Mouse (Mus musculus) neural tube, embryonic 15.5 days (tissue): ENCODE results near the gene Dpy19l3. TPM values are rescaled to one million over a fixed set of nuclear protein-coding genes. Genes with fewer than 3 reads are reported as not detected.

Experiments
- ATAC-seq: fragments of 200-750 bp; cut with Nextera tagmentation; 2 replicates; pipeline ENCODE4 v1.8.0; 2017; ENCODE audit warnings: mild to moderate bottlenecking, moderate TSS enrichment, moderate library complexity; ENCODE audit not compliant: low FRiP score
- H3K27ac ChIP-seq: fragments of 300-500 bp; sonication (generic); replicated peaks from 2 replicates; pipeline ENCODE4 v1.5.1; 2015; ENCODE audit warnings: mild to moderate bottlenecking, inconsistent platforms
- H3K27me3 ChIP-seq: fragments of 300-500 bp; sonication (generic); replicated peaks from 2 replicates; pipeline ENCODE4 v1.6.1; 2015; ENCODE audit warnings: inconsistent platforms
- H3K36me3 ChIP-seq: fragments of 300-500 bp; sonication (generic); 2 replicates; pipeline ENCODE4 v1.6.1; 2015; ENCODE audit warnings: inconsistent platforms
- H3K4me1 ChIP-seq: fragments of 300-500 bp; sonication (generic); 2 replicates; pipeline ENCODE4 v1.6.1; 2015; ENCODE audit warnings: inconsistent platforms
- H3K4me2 ChIP-seq: fragments of 300-500 bp; sonication (generic); 2 replicates; pipeline ENCODE4 v1.6.1; 2015; ENCODE audit warnings: inconsistent platforms, mild to moderate bottlenecking, moderate library complexity
- H3K4me3 ChIP-seq: fragments of 300-500 bp; sonication (generic); replicated peaks from 2 replicates; pipeline ENCODE4 v1.5.1; 2015; ENCODE audit warnings: mild to moderate bottlenecking, inconsistent platforms
- H3K9ac ChIP-seq: fragments of 300-500 bp; sonication (generic); replicated peaks from 2 replicates; pipeline ENCODE4 v1.6.1; 2015; ENCODE audit warnings: mild to moderate bottlenecking, inconsistent platforms
- H3K9me3 ChIP-seq: fragments of 300-500 bp; sonication (generic); replicated peaks from 2 replicates; pipeline ENCODE4 v1.6.1; 2016; ENCODE audit warnings: inconsistent platforms
- WGBS: fragments of 180-500 bp; shearing (Covaris S2); methylation state at CpG from one replicate; pipeline ENCODE4 v1.1.7; 2015; ENCODE audit warnings: mixed read lengths; 5-methylcytosine and 5-hydroxymethylcytosine counted together
- polyA plus RNA-seq: library from polyadenylated mRNA; unstranded; fragments of >200 nt; fragmentation: Nextera tagmentation; extraction: Ambion mirVana; gene quantifications from 2 replicates; pipeline ENCODE4 v1.2.1, GENCODE M21; 2015

Dpy19l3 gene
- polyA plus RNA-seq, 1 experiment from 2014 or later: 42.1 TPM

GRCm38 (mm10) chr7:35723035-35723434, 31.2 kb downstream of the Dpy19l3 start:
- 32% methylated on average over 2 of the region's 2 CpGs for WGBS
- peaks cover 53% of the 10 kb centered on the region for H3K36me3 ChIP-seq

DNA sequence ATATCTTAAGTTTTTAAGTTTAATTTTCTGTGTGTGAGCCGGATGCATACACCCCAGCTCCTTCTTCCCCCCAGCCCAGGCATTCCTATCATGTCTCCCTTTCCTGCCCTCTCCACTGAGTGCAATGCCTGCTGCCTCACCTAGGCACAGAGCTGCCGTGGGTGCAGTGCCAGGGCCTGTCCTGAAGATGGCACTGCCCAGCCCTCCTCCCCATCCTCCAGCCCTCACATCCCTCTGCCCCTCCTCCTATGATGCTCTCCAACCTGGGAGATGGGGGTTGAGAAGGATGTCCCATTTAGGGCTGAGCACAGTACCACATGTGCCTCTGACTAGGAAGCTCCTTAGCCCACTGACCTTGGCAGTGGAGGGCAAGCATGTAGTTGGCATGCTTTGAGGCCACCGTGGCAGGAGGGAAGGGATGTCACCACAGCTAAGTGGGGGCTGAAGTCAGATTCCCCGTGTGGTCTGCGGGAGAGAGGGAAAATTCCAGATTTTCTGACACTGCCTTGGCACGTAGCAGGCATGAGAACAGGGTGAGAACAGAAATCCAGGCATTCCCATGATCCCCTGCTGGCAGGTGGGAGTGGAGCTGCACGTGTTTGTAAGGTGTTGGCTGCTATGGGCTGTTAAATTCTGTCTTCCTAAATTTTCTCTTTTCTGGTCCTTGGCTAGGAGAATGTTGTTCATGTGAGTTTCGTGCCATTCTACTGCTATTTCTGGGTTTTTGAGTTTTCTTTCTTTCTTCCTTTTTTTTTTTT, 35.7 kb downstream of the Dpy19l3 start:
- Histone ChIP-seq H3K36me3 (peaks cover 66% of the 10 kb centered on the region), H3K9me3 (no peaks in the 10 kb centered on the region), H3K27ac (no peak overlapping the region), H3K4me1 (no peaks in the 10 kb centered on the region), H3K4me3 (no peak overlapping the region), H3K4me2 (no peak overlapping the region), H3K27me3 (no peaks in the 10 kb centered on the region), H3K9ac (no peak overlapping the region)
- 93% methylated on average over 8 of the region's 8 CpGs for WGBS
- ATAC-seq: no peak

More at GRCm38 (mm10) chr7:35723035-35723434, 31.2 kb downstream of the Dpy19l3 start:
- Histone ChIP-seq H3K4me3 (no peak overlapping the region), H3K4me2 (no peak overlapping the region), H3K27me3 (no peaks in the 10 kb centered on the region), H3K27ac (no peak overlapping the region), H3K9ac (no peak overlapping the region), H3K9me3 (no peaks in the 10 kb centered on the region), H3K4me1 (no peaks in the 10 kb centered on the region)
- no peak for ATAC-seq

DNA sequence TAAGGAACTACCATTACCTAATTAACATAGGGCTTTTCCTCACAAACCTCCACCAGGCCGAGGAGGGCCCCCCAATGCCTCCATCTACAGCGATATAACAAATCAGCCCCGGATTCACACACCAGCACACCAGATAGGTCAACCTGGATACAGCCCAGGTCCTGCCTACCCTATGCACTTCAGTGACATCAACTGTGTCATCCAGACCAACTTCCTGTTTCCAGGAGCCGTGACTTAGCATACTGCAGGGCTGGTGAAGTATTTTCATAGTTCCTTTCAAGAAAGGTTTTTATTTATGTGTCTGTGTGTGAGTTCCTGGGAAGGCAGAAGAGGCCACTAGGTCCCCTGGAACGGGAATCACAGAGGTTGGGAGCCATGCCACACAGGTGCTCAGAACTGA, 43.9 kb downstream of the Dpy19l3 start:
- no peak overlapping the region for H3K9ac ChIP-seq
- no peak overlapping the region for H3K4me3 ChIP-seq
- 90% methylated on average over 5 of the region's 5 CpGs for WGBS
- no peak for ATAC-seq
- H3K4me1 ChIP-seq: no peaks in the 10 kb centered on the region
- peaks cover 51% of the 10 kb centered on the region for H3K36me3 ChIP-seq
- no peak overlapping the region for H3K27ac ChIP-seq
- no peaks in the 10 kb centered on the region for H3K9me3 ChIP-seq
- no peak overlapping the region for H3K4me2 ChIP-seq
- H3K27me3 ChIP-seq: no peaks in the 10 kb centered on the region

DNA sequence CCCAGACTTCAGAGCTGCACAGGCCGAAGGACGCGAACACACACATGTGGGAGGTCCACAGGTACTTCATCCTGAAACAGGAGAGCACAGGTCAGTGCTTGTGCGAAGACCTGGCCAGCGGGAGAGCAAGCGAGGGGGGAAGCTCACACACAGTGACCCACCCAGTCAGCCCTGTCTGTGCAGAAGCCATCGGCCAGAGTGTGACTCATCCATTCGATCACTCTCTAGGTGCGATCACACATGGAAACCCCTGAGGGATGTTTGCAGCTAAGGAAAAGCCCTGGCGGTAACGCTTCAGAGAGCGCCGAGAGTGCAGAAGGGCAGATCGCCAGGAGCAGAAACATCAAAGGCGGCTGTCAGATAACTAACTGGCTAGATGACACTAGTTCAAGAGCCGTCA, 46.2 kb downstream of the Dpy19l3 start:
- H3K27me3 ChIP-seq: no peaks in the 10 kb centered on the region
- peaks cover 44% of the 10 kb centered on the region for H3K36me3 ChIP-seq
- no peak overlapping the region for H3K4me2 ChIP-seq
- no peak overlapping the region for H3K9ac ChIP-seq
- WGBS: 92% methylated on average over 16 of the region's 16 CpGs
- no peaks in the 10 kb centered on the region for H3K9me3 ChIP-seq
- H3K4me3 ChIP-seq: no peak overlapping the region
- no peaks in the 10 kb centered on the region for H3K4me1 ChIP-seq
- no peak for ATAC-seq
- no peak overlapping the region for H3K27ac ChIP-seq

DNA sequence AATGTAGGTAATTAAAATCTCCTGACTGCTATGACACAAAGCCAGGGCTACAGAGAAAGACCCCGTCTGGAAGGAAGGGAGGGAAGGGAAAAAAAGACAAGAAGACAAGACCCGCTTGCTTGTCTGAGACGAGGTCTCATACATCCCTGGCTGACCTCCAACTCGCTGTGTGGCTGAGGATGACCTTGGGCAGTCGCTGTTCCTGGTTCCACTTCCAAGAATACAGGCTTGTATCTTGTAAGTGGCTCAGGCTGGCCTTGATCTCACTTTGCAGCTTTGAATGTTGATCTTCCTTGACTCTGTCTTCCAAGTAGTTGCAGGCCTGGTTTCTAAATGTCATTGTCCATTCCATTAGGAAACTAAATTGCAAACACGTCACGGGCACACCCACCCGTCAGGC, 55.2 kb downstream of the Dpy19l3 start:
- Histone ChIP-seq H3K27me3 (no peaks in the 10 kb centered on the region), H3K9ac (no peak overlapping the region), H3K4me3 (no peak overlapping the region), H3K4me1 (no peaks in the 10 kb centered on the region), H3K27ac (no peak overlapping the region), H3K4me2 (no peak overlapping the region), H3K9me3 (no peaks in the 10 kb centered on the region), H3K36me3 (peaks cover 34% of the 10 kb centered on the region)
- ATAC-seq: no peak
- 94% methylated on average over 8 of the region's 8 CpGs for WGBS

DNA sequence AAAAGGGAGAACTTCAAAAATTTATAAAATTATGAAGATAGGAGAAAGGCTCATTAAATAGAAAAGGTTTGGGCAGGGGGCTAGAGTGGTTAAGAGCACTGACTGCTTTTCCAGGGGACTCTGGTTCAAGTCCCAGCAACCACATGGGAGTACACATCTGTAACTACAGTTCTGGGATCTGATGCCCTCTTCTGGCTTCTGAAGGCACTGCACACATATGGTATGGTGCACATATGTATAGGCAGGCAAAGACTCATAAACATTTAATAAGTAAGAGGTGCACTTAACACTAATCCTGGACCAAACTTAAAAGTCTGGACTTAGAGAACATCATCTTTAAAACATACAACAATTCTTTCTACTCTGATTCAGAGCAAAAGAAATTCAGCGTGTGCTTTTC, 56.2 kb downstream of the Dpy19l3 start:
- WGBS: 98% methylated on average over 1 of the region's 1 CpGs
- peaks cover 27% of the 10 kb centered on the region for H3K36me3 ChIP-seq
- no peak overlapping the region for H3K27ac ChIP-seq
- H3K4me2 ChIP-seq: no peak overlapping the region
- ATAC-seq: no peak
- H3K27me3 ChIP-seq: no peaks in the 10 kb centered on the region
- H3K4me3 ChIP-seq: no peak overlapping the region
- H3K4me1 ChIP-seq: no peaks in the 10 kb centered on the region
- no peak overlapping the region for H3K9ac ChIP-seq
- no peaks in the 10 kb centered on the region for H3K9me3 ChIP-seq

- no peak overlapping the region for H3K4me3 ChIP-seq
- H3K4me2 ChIP-seq: no peak overlapping the region
- WGBS: 87% methylated on average over 12 of the region's 12 CpGs
- H3K27me3 ChIP-seq: no peaks in the 10 kb centered on the region
- no peak for ATAC-seq
- H3K9me3 ChIP-seq: no peaks in the 10 kb centered on the region
- H3K27ac ChIP-seq: no peak overlapping the region
- H3K36me3 ChIP-seq: peaks cover 32% of the 10 kb centered on the region
- peaks cover 19% of the 10 kb centered on the region for H3K4me1 ChIP-seq
- H3K9ac ChIP-seq: no peak overlapping the region
Observed at GRCm38 (mm10) chr7:35692641-35693040, 61.6 kb downstream of the Dpy19l3 start.

GRCm38 (mm10) chr7:35692117-35692516, 62.1 kb downstream of the Dpy19l3 start:
- no peaks in the 10 kb centered on the region for H3K9me3 ChIP-seq
- H3K36me3 ChIP-seq: peaks cover 32% of the 10 kb centered on the region
- no peak overlapping the region for H3K4me3 ChIP-seq
- H3K9ac ChIP-seq: no peak overlapping the region
- peaks cover 24% of the 10 kb centered on the region for H3K4me1 ChIP-seq
- no peaks in the 10 kb centered on the region for H3K27me3 ChIP-seq
- peak; percentile 40; the same call in 1 of the 2 replicates for ATAC-seq
- 43% methylated on average over 14 of the region's 14 CpGs for WGBS
- H3K4me2 ChIP-seq: no peak overlapping the region
- H3K27ac ChIP-seq: no peak overlapping the region

DNA sequence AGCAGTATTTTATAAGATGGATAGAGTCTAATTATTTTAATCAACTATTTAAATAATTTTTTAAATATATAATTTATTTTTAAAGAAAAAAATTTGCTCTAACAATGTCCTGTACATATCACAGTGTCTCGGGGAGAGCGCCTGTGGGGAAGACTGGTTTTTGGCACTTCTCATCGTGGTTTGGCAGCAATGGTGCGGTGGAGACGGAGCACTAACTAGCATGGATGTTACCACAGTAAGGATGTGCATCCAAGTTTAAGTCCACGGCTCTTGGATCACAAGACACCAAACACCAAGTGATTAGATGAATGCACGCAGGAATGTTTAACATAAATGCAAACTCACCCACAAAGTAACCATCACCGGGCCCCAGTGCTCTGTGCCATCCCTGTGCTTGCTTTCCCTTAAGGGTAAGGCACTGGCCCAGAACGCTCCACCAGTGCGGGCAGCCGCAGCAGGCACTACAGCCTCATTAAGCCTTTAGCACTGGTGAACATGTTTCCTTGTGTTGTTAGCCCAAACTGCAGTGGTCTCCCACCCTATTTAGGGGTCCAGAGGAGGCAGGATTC, 65.4 kb downstream of the Dpy19l3 start:
- ATAC-seq: no peak
- H3K4me3 ChIP-seq: no peak overlapping the region
- H3K4me1 ChIP-seq: peaks cover 35% of the 10 kb centered on the region
- H3K9ac ChIP-seq: no peak overlapping the region
- H3K9me3 ChIP-seq: no peaks in the 10 kb centered on the region
- H3K27me3 ChIP-seq: no peaks in the 10 kb centered on the region
- 0 out of 2 replicates have a peak overlapping the region, but pooled peaks have one; percentile 10 for H3K27ac ChIP-seq
- 68% methylated on average over 11 of the region's 11 CpGs for WGBS
- no peak overlapping the region for H3K4me2 ChIP-seq
- H3K36me3 ChIP-seq: peaks cover 24% of the 10 kb centered on the region

GRCm38 (mm10) chr7:35688276-35688675, 66.0 kb downstream of the Dpy19l3 start:
- Histone ChIP-seq H3K4me3 (no peak overlapping the region), H3K9ac (no peak overlapping the region), H3K4me2 (no peak overlapping the region), H3K9me3 (no peaks in the 10 kb centered on the region), H3K4me1 (peaks cover 36% of the 10 kb centered on the region), H3K27ac (0 out of 2 replicates have a peak overlapping the region, but pooled peaks have one; percentile 10), H3K27me3 (no peaks in the 10 kb centered on the region), H3K36me3 (peaks cover 24% of the 10 kb centered on the region)
- no peak for ATAC-seq
- WGBS: 39% methylated on average over 9 of the region's 9 CpGs

DNA sequence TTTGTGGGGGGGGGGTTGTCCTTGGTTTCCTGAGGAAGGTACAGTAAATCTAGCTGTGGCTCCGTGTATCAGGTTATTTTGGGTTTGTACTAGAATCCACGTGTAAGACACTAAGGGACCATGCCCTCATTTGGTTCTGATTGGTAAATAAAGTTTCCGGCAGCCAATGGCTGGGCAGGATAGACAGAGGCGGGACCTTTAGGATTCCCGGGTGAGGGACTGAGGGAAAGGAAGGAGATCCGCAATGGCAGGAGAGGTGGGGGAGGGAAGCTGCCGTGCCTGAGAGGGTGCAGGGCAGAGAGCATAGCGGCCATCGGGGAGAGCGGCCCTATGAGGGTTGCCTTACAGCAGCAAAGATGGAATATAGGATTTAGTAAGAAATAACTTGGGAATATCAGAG, 67.0 kb downstream of the Dpy19l3 start:
- peaks cover 19% of the 10 kb centered on the region for H3K36me3 ChIP-seq
- 28% methylated on average over 10 of the region's 10 CpGs for WGBS
- ATAC-seq: peak; percentile 32; the same call in 1 of the 2 replicates

DNA sequence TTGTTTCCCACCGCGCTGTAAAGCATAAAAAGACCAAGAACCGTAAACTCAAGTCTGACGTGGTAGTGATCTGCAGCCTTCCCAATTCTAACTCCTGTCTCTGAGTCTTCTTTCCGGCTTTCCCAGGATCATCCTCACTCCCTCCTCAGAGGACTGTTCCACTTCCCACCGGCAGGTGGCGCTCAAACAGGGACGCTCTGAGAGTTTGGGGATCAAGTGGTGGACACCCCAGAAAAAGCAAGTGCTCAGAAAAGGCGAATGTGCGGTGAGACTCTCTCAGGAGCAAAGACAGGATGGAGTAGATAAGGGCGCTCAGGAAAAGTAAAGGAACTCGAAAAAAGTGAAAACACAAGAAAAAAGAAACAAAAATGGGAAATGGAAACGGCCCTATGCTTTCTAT, 67.5 kb downstream of the Dpy19l3 start:
- ATAC-seq: no peak
- no peak overlapping the region for H3K9ac ChIP-seq
- WGBS: 21% methylated on average over 13 of the region's 13 CpGs
- H3K36me3 ChIP-seq: peaks cover 15% of the 10 kb centered on the region
- H3K4me1 ChIP-seq: peaks cover 36% of the 10 kb centered on the region
- H3K27me3 ChIP-seq: no peaks in the 10 kb centered on the region
- no peak overlapping the region for H3K4me3 ChIP-seq
- H3K27ac ChIP-seq: peak overlapping the region; percentile 45; the same call in 1 of the 2 replicates
- no peaks in the 10 kb centered on the region for H3K9me3 ChIP-seq
- peak overlapping the region; percentile 35 for H3K4me2 ChIP-seq

More for the DNA sequence above, 67.0 kb downstream of the Dpy19l3 start:
- H3K27me3 ChIP-seq: no peaks in the 10 kb centered on the region
- no peak overlapping the region for H3K4me3 ChIP-seq
- H3K9ac ChIP-seq: no peak overlapping the region
- 0 out of 2 replicates have a peak overlapping the region, but pooled peaks have one; percentile 10 for H3K27ac ChIP-seq
- no peaks in the 10 kb centered on the region for H3K9me3 ChIP-seq
- H3K4me2 ChIP-seq: peak overlapping the region; percentile 35
- H3K4me1 ChIP-seq: peaks cover 36% of the 10 kb centered on the region
